28 mouse cellular contexts compared by ENCODE assay signal in the genomic region with DNA sequence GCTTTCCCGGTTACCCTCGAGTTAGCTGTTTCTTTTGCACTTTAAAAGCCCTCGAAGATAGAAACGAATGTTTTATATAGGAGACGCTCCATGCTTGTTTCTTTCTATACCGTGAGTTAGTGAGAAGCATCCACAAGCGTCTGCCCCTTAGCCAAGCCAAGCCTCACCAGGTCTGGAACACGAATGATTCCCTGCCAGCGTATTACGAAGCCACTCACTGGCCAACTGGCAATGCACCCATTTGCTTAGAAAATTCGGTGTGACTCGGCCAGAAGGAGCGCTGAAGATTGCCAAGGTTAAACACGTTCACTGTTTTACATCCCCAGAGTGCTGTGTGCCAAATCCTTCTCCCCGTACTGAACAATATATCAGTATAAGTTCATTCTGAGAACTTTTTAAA.
A peak's percentile ranks its signal among the peaks of the same experiment; 100 is the strongest.
DNase-seq lines count a peak whose midpoint lies in the region; ATAC-seq and TF ChIP-seq lines count a peak whose summit lies in the region.
"Had no signal": no experiment of that assay in that cellular context is flagged by ENCODE, and none has a peak within 500 bp of the region (broad histone marks: within the 10 kb centered on the region; RNA-seq: fewer than 3 reads in every experiment).

No protein-coding gene starts in this region.

- no peaks in the 10 kb centered on the region for H3K36me3 ChIP-seq in heart, embryonic 12.5 days
- H3K36me3 ChIP-seq: embryonic facial prominence, embryonic 12.5 days; forebrain, embryonic 10.5 days; heart, embryonic 10.5 days; hindbrain, embryonic 13.5 days; liver, embryonic 15.5 days; neural tube, embryonic 13.5 days had no signal

- no peak for TF ChIP-seq CTCF in brain, embryonic 14.5 days (IDR thresholded peaks at IDR 0.05; ENCODE audit: borderline replicate concordance, extremely low read depth, insufficient read depth, insufficient read length)

- 0 out of 2 replicates have a peak, but pooled peaks cover 8% of the 10 kb centered on the region for H3K4me1 ChIP-seq in heart, embryonic 12.5 days (replicated peaks)

- ATAC-seq in heart, embryonic 12.5 days (ENCODE audit: insufficient number of reproducible peaks, low FRiP score): no peak
- no peak for ATAC-seq in monocyte, adult 5-6 weeks (replicated peaks; ENCODE audit: insufficient number of reproducible peaks, low FRiP score, low TSS enrichment, poor library complexity, severe bottlenecking)
- ATAC-seq: intestine, postnatal 0 days; midbrain, embryonic 16.5 days had no signal

- no peak for TF ChIP-seq POLR2A in brain, embryonic 14.5 days (IDR thresholded peaks at IDR 0.05; ENCODE audit: borderline replicate concordance, extremely low read depth, insufficient read depth, insufficient read length, poor library complexity, severe bottlenecking)

- no peaks in the 10 kb centered on the region for H3K9me3 ChIP-seq in heart, embryonic 12.5 days (replicated peaks)
- H3K9me3 ChIP-seq: embryonic facial prominence, embryonic 12.5 days; forebrain, embryonic 10.5 days; heart, embryonic 10.5 days; hindbrain, embryonic 13.5 days; liver, embryonic 15.5 days; neural tube, embryonic 13.5 days had no signal

- no peak overlapping the region for H3K4me3 ChIP-seq in heart, embryonic 12.5 days
- H3K4me3 ChIP-seq: embryonic facial prominence, embryonic 12.5 days; forebrain, embryonic 10.5 days; heart, embryonic 10.5 days; hindbrain, embryonic 13.5 days; liver, embryonic 15.5 days; neural tube, embryonic 13.5 days had no signal

- peak; percentile 19 for DNase-seq in adrenal gland, postnatal 10 days
- no peak for DNase-seq in adrenal gland, adult 2 months
- peak; percentile 78 to 81 for DNase-seq in cerebellum, postnatal 14 days
- DNase-seq in cerebellum, adult 11 months: no peak
- DNase-seq in heart, adult 11 months: peak; percentile 28
- DNase-seq in brain, embryonic 14.5 days (ENCODE audit: low read depth): peak; percentile 69
- DNase-seq: embryo, embryonic 11 days; gastrocnemius, postnatal 14 days; heart, postnatal 36 days; kidney, adult 9 months; kidney, postnatal 10 days; layer of hippocampus, postnatal 36 days; liver; lung, embryonic 14.5 days; thymus, adult 2 months; thymus, postnatal 36 days had no signal

- no peak overlapping the region for H3K27ac ChIP-seq in heart, embryonic 12.5 days (ENCODE audit: poor library complexity, severe bottlenecking)
- H3K27ac ChIP-seq: embryonic facial prominence, embryonic 12.5 days; forebrain, embryonic 10.5 days; heart, embryonic 10.5 days; hindbrain, embryonic 13.5 days; liver, embryonic 15.5 days; neural tube, embryonic 13.5 days had no signal

- WGBS in heart, embryonic 12.5 days: 74% methylated on average over 15 of the region's 15 CpGs

- no peak overlapping the region for H3K9ac ChIP-seq in heart, embryonic 12.5 days
- H3K9ac ChIP-seq: embryonic facial prominence, embryonic 12.5 days; hindbrain, embryonic 13.5 days; liver, embryonic 15.5 days; lung, embryonic 14.5 days; neural tube, embryonic 13.5 days had no signal

- H3K4me2 ChIP-seq in heart, embryonic 12.5 days: no peak overlapping the region
- H3K4me2 ChIP-seq: embryonic facial prominence, embryonic 12.5 days; hindbrain, embryonic 13.5 days; liver, embryonic 15.5 days; lung, embryonic 14.5 days; midbrain, embryonic 11.5 days; neural tube, embryonic 13.5 days had no signal

- 0 out of 2 replicates have a peak, but pooled peaks cover 3% of the 10 kb centered on the region for H3K27me3 ChIP-seq in heart, embryonic 12.5 days (replicated peaks)
- H3K27me3 ChIP-seq: CH12.LX; embryonic facial prominence, embryonic 12.5 days; liver, embryonic 15.5 days; neural tube, embryonic 13.5 days had no signal

Comparison
In these comparisons a context has a peak if more than half of its experiments do, and no peak if none do; other contexts are left out.
1. DNase-seq: peak in adrenal gland, postnatal 10 days (single experiment), cerebellum, postnatal 14 days (2 of 2), heart, adult 11 months (single experiment) and brain, embryonic 14.5 days (single experiment); none in adrenal gland, adult 2 months (single experiment) and cerebellum, adult 11 months (single experiment).